Mouse (Mus musculus): ENCODE results near the gene Dixdc1. TPM values are rescaled to one million over a fixed set of nuclear protein-coding genes. Genes with fewer than 3 reads are reported as not detected.
A peak's percentile ranks its signal among the peaks of the same experiment; 100 is the strongest.

Dixdc1 gene
- polyA plus RNA-seq, 1 experiment from 2014 or later, result 25.3 TPM

DNA sequence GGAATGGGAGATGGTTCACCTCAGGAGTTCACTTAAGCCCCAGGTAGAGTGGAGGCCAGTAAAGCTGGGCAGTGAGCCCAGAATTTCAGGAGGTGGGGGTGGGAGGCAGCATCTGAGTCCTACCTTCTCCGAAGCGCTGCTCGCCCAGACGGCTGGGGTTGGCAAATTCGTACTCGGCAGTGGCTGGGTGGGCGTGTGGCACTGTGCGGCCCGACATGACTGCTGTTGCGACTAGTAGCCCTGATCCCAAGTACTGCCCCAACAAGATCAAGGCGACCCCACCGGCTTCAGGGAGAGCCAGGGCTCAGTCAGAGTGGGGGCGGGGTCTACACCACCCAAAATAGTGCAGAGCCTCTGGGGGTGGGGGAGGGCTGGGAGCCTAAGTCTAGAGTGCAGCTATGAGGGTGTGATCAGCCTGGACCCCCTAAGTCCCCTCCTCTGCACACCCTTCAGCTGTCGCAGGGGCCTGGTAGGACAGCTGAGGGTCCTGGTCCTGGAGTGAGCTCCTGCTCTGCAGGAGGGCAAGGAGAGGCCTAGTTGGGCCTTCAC is 12.8 kb upstream of the Dixdc1 start, which contains the start of gene Hspb2:
Gene Hspb2, minus strand, starts transcription at position 301 of the 549 bp plus-strand sequence.
- H3K4me3 ChIP-seq (ENCODE audit: low read depth, low read length), result no peak within 1 kb of the TSS
- no peak within 1 kb of the TSS; the same call in 1 of the 2 replicates for H3K4me2 ChIP-seq (ENCODE audit: low read depth, low read length)
- DNase-seq (ENCODE audit: low spot score), result no peak
- WGBS, result 65% methylated on average over 14 of the region's 14 CpGs
- H3K36me3 ChIP-seq (replicated peaks; ENCODE audit: control insufficient read depth, insufficient read depth, low read depth, low read length), result no peaks in the 10 kb centered on the region
- H3K27me3 ChIP-seq (ENCODE audit: control insufficient read depth, insufficient read depth, low read length), result 0 out of 2 replicates have a peak, but pooled peaks cover under 1% of the 10 kb centered on the region
- H3K9me3 ChIP-seq (replicated peaks; ENCODE audit: control insufficient read depth, low read length), result no peaks in the 10 kb centered on the region
- no peak within 1 kb of the TSS for H3K27ac ChIP-seq (replicated peaks; ENCODE audit: low read depth, low read length)
- H3K4me1 ChIP-seq (ENCODE audit: control insufficient read depth, insufficient read depth, low read length), result no peaks in the 10 kb centered on the region
- no peak for ATAC-seq (replicated peaks; ENCODE audit: insufficient number of reproducible peaks, low FRiP score, low TSS enrichment, low read depth)
- no peak within 1 kb of the TSS for H3K9ac ChIP-seq (replicated peaks; ENCODE audit: low read length)

DNA sequence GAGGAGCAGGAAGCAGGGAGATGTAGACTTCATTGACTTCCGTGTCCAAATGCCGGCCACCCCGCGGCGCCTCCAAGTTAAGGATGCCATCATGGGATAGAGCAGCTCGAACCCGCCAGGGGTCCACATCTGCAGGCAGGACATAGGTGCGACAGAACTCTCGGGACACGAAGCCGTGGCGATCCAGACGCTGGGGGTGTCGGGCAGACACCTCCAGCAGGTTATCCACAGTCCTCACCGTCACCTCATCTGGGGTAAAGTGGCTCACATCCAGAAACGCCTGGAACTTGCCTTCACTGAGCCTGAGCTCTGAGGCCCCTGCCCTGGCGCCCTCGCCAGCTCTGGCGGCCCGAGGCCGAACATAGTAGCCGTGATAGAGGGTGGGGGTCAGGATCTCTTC is 12.0 kb upstream of the Dixdc1 start, which contains the start of gene Cryab:
Gene Cryab, plus strand, starts transcription at position 3 of the 400 bp plus-strand sequence.
- Histone ChIP-seq H3K4me2 (ENCODE audit: low read depth, low read length) (no peak within 1 kb of the TSS; the same call in 1 of the 2 replicates), H3K9ac (replicated peaks; ENCODE audit: low read length) (no peak within 1 kb of the TSS), H3K36me3 (replicated peaks; ENCODE audit: control insufficient read depth, insufficient read depth, low read depth, low read length) (no peaks in the 10 kb centered on the region), H3K27me3 (ENCODE audit: control insufficient read depth, insufficient read depth, low read length) (0 out of 2 replicates have a peak, but pooled peaks cover 2% of the 10 kb centered on the region), H3K4me3 (ENCODE audit: low read depth, low read length) (no peak within 1 kb of the TSS), H3K4me1 (ENCODE audit: control insufficient read depth, insufficient read depth, low read length) (no peaks in the 10 kb centered on the region), H3K9me3 (replicated peaks; ENCODE audit: control insufficient read depth, low read length) (no peaks in the 10 kb centered on the region), H3K27ac (replicated peaks; ENCODE audit: low read depth, low read length) (no peak within 1 kb of the TSS)
- 73% methylated on average over 22 of the region's 22 CpGs for WGBS
- DNase-seq (ENCODE audit: low spot score) (no peak), ATAC-seq (replicated peaks; ENCODE audit: insufficient number of reproducible peaks, low FRiP score, low TSS enrichment, low read depth) (no peak)

DNA sequence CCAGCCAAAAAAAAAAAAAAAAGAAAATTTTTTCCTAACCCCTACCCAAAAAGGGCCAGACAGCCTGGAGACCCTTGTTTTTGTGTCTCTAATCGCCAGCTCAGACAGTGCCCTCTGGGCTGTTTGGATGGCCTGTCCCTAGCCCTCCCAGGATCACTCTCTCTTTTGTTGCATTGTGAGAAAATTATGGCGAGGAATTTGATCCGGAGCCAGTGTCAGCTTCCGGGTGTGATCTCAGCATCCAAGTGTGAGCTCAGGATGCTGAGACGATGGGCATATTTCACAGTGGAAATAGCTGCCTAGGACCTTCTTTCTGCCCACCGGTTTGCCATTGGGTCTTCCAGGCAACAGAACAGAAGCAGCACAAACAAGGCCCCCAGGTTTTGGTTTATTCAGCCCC is 11.4 kb upstream of the Dixdc1 start:
- 44% methylated on average over 6 of the region's 6 CpGs for WGBS
- ATAC-seq (replicated peaks; ENCODE audit: insufficient number of reproducible peaks, low FRiP score, low TSS enrichment, low read depth), result no peak
- 0 out of 2 replicates have a peak, but pooled peaks cover 2% of the 10 kb centered on the region for H3K27me3 ChIP-seq (ENCODE audit: control insufficient read depth, insufficient read depth, low read length)

DNA sequence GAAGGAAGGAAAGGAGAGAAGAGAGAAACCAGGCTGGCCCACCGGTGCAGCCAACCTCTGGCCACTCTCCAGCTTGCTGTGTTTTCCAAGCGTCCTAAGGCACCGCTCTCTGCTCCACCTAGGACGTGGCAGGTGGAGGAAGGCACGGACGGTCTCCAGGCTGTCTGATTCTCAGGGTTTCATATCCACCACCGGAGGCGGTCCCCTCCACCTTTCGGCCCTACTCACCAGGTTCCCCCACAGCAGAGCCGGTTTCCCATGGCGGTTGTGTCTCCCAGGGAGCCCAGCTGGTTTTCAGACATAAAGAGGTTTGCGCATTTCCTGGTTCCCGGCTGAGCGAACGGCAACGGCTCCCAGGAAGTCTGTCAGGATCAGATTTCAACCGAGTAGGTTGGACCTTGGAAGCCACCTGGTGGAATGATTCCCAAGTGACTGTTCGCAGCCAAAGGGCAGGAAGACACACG is 6.9 kb upstream of the Dixdc1 start, which contains the start of gene 2310030G06Rik:
Gene 2310030G06Rik, minus strand, starts transcription at position 323 of the 464 bp plus-strand sequence.
- Histone ChIP-seq H3K4me1 (ENCODE audit: control insufficient read depth, insufficient read depth, low read length) (peaks cover 2% of the 10 kb centered on the region; the same call in 1 of the 2 replicates), H3K4me3 (ENCODE audit: low read depth, low read length) (peak within 1 kb of the TSS; percentile 25), H3K27ac (replicated peaks; ENCODE audit: low read depth, low read length) (no peak within 1 kb of the TSS), H3K9ac (replicated peaks; ENCODE audit: low read length) (peak within 1 kb of the TSS; percentile 42), H3K36me3 (replicated peaks; ENCODE audit: control insufficient read depth, insufficient read depth, low read depth, low read length) (no peaks in the 10 kb centered on the region), H3K9me3 (replicated peaks; ENCODE audit: control insufficient read depth, low read length) (no peaks in the 10 kb centered on the region), H3K4me2 (ENCODE audit: low read depth, low read length) (peak within 1 kb of the TSS; percentile 58), H3K27me3 (ENCODE audit: control insufficient read depth, insufficient read depth, low read length) (0 out of 2 replicates have a peak, but pooled peaks cover 2% of the 10 kb centered on the region)
- ATAC-seq (replicated peaks; ENCODE audit: insufficient number of reproducible peaks, low FRiP score, low TSS enrichment, low read depth) (no peak), DNase-seq (ENCODE audit: low spot score) (peak; percentile 64)
- under 1% methylated on average over 19 of the region's 19 CpGs for WGBS

More for the DNA sequence above, 11.4 kb upstream of the Dixdc1 start:
- H3K27ac ChIP-seq (replicated peaks; ENCODE audit: low read depth, low read length), result no peak overlapping the region
- DNase-seq (ENCODE audit: low spot score), result no peak
- no peak overlapping the region for H3K4me2 ChIP-seq (ENCODE audit: low read depth, low read length)
- H3K9me3 ChIP-seq (replicated peaks; ENCODE audit: control insufficient read depth, low read length), result no peaks in the 10 kb centered on the region
- H3K4me1 ChIP-seq (ENCODE audit: control insufficient read depth, insufficient read depth, low read length), result peaks cover 2% of the 10 kb centered on the region; the same call in 1 of the 2 replicates
- no peak overlapping the region for H3K9ac ChIP-seq (replicated peaks; ENCODE audit: low read length)
- no peaks in the 10 kb centered on the region for H3K36me3 ChIP-seq (replicated peaks; ENCODE audit: control insufficient read depth, insufficient read depth, low read depth, low read length)
- no peak overlapping the region for H3K4me3 ChIP-seq (ENCODE audit: low read depth, low read length)

DNA sequence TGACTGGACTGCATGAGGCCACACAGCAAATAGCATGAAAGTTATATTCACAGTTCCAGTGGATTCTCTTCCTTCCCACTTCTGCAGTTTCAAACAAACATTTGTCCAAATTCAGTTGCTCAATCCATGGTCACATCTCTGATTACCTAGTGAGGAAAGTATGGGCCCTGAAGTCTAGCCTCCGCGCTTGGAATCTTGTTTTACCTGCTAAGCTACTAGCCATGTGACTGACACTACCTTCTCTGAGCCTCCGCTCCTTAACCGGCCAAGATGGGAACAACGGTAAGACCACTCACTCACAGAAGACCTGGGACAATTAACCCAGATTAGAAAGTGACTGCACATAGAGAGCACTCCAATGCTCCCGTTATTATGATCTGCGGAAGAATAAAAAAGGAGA is 6.5 kb upstream of the Dixdc1 start:
- 0 out of 2 replicates have a peak, but pooled peaks cover 2% of the 10 kb centered on the region for H3K27me3 ChIP-seq (ENCODE audit: control insufficient read depth, insufficient read depth, low read length)
- DNase-seq (ENCODE audit: low spot score) (peak; percentile 35), ATAC-seq (replicated peaks; ENCODE audit: insufficient number of reproducible peaks, low FRiP score, low TSS enrichment, low read depth) (no peak)
- H3K9me3 ChIP-seq (replicated peaks; ENCODE audit: control insufficient read depth, low read length), result no peaks in the 10 kb centered on the region
- H3K9ac ChIP-seq (replicated peaks; ENCODE audit: low read length), result peak overlapping the region; percentile 42; the same call in 1 of the 2 replicates
- H3K36me3 ChIP-seq (replicated peaks; ENCODE audit: control insufficient read depth, insufficient read depth, low read depth, low read length), result no peaks in the 10 kb centered on the region
- peaks cover 2% of the 10 kb centered on the region; the same call in 1 of the 2 replicates for H3K4me1 ChIP-seq (ENCODE audit: control insufficient read depth, insufficient read depth, low read length)
- H3K27ac ChIP-seq (replicated peaks; ENCODE audit: low read depth, low read length), result no peak overlapping the region
- peak overlapping the region; percentile 58 for H3K4me2 ChIP-seq (ENCODE audit: low read depth, low read length)
- peak overlapping the region; percentile 25 for H3K4me3 ChIP-seq (ENCODE audit: low read depth, low read length)
- WGBS, result 11% methylated on average over 7 of the region's 7 CpGs

DNA sequence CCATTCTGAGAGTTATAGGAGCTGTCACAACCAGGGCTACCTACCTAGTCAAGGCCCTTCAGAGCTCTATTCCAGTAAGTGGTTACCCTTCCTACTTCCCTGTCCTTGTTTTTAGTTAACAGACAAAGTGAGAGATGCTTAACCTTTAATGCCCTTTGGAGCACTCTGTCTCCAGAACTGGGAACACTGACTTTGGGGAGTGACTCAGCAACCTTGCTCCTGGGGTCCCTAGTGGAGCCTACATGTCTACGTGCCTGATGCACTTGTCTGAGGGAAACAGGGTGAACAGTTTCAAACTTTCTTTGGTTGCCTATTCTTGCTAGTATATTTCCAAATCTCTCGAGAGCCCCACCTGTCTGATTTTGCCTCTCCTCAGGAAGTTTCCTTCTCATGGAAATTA is 3.4 kb upstream of the Dixdc1 start:
- Histone ChIP-seq H3K27ac (replicated peaks; ENCODE audit: low read depth, low read length) (no peak overlapping the region), H3K4me1 (ENCODE audit: control insufficient read depth, insufficient read depth, low read length) (peaks cover 2% of the 10 kb centered on the region; the same call in 1 of the 2 replicates), H3K4me3 (ENCODE audit: low read depth, low read length) (no peak overlapping the region), H3K4me2 (ENCODE audit: low read depth, low read length) (no peak overlapping the region), H3K27me3 (ENCODE audit: control insufficient read depth, insufficient read depth, low read length) (0 out of 2 replicates have a peak, but pooled peaks cover 2% of the 10 kb centered on the region), H3K9me3 (replicated peaks; ENCODE audit: control insufficient read depth, low read length) (no peaks in the 10 kb centered on the region), H3K9ac (replicated peaks; ENCODE audit: low read length) (no peak overlapping the region), H3K36me3 (replicated peaks; ENCODE audit: control insufficient read depth, insufficient read depth, low read depth, low read length) (no peaks in the 10 kb centered on the region)
- WGBS, result 74% methylated on average over 2 of the region's 2 CpGs
- DNase-seq (ENCODE audit: low spot score) (no peak), ATAC-seq (replicated peaks; ENCODE audit: insufficient number of reproducible peaks, low FRiP score, low TSS enrichment, low read depth) (no peak)

DNA sequence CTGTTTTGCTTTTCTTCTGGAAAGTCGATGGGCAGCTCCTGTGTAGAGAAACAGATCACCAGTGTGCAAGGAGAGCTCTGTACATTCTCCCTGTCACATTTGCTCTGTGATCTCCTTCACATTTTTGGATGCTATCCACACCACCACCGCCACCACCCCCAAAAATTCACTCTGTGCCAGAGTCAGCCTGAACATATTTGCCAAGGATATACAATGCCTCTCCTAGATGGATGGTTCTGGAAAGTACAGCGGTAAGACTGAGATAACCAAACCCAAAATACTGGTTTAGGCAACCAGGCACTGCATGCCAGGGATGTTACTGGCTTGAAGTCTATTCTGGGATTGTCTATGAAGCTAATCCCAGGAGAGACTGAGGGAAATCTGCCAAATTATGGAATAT is 2.9 kb upstream of the Dixdc1 start:
- Histone ChIP-seq H3K4me1 (ENCODE audit: control insufficient read depth, insufficient read depth, low read length) (peaks cover 2% of the 10 kb centered on the region; the same call in 1 of the 2 replicates), H3K9ac (replicated peaks; ENCODE audit: low read length) (no peak overlapping the region), H3K4me2 (ENCODE audit: low read depth, low read length) (no peak overlapping the region), H3K9me3 (replicated peaks; ENCODE audit: control insufficient read depth, low read length) (no peaks in the 10 kb centered on the region), H3K27ac (replicated peaks; ENCODE audit: low read depth, low read length) (no peak overlapping the region), H3K4me3 (ENCODE audit: low read depth, low read length) (no peak overlapping the region), H3K27me3 (ENCODE audit: control insufficient read depth, insufficient read depth, low read length) (0 out of 2 replicates have a peak, but pooled peaks cover 2% of the 10 kb centered on the region), H3K36me3 (replicated peaks; ENCODE audit: control insufficient read depth, insufficient read depth, low read depth, low read length) (no peaks in the 10 kb centered on the region)
- no peak for DNase-seq (ENCODE audit: low spot score)
- 83% methylated on average over 3 of the region's 3 CpGs for WGBS
- no peak for ATAC-seq (replicated peaks; ENCODE audit: insufficient number of reproducible peaks, low FRiP score, low TSS enrichment, low read depth)
